Mouse (Mus musculus) left cerebral cortex, postnatal 14 days (tissue): ENCODE measurements at regions not wholly inside any gene's neighbourhood (a gene's known extent, or its start where the extent isn't known, plus 50 kb on each side); places are given as distances from the start of the nearest gene placed in this dataset.

ENCODE experiments used
- DNase-seq, 2 experiments: peaks; one replicate each; pipeline ENCODE4 v3.0.0; 2021 to 2022; ENCODE audit warnings: low spot score in 2 of 2, mixed read lengths in 1 of 2
- intact Hi-C: fragments of 180-260 bp; cut with DNase I; formaldehyde crosslinking; loops from one replicate; pipeline ENCODE4 v1.15.1; 2025

DNA sequence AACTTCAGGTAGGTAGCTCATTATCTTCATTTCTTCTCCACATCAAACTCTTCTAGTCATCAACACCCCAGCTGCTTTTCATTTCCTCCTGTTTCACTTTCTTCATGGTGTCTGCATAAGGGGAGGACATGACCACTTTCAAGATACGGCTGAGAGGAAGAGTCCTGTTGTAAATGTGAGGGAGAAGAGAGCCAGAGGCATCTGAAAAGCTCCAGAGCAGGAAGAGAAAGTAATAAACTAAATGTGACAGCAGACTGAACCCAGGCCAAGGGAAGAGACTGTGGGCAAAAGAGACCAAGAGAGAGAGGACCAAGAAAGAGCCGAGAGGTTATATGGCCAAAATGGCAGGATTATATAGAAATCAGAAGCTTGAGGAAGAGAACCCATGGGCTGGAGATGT, 312.5 kb upstream of the Acvr2a start:
- DNase-seq, result no peak
- intact Hi-C loops, result no loop called here

DNA sequence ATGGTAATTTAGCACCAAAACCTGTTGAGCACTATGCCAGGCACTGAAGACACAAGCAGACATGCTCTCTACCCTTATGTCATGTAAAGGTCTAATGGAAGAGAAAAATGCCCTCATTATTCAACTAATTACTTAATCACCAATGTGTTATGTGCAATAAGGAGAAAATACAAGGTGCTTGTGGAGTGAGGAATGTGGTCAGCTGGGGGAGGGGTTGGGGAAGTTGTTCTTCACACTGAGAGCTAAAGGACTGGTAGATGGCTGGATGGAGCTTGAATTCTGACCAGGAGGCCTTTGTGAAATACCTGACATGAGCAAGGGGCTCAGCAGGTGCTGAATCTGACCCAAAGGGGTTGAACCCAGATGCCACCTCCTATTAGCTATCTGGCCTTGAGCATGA, 300.1 kb upstream of the Acvr2a start:
- DNase-seq, result no peak
- intact Hi-C loops, result no loop called here

DNA sequence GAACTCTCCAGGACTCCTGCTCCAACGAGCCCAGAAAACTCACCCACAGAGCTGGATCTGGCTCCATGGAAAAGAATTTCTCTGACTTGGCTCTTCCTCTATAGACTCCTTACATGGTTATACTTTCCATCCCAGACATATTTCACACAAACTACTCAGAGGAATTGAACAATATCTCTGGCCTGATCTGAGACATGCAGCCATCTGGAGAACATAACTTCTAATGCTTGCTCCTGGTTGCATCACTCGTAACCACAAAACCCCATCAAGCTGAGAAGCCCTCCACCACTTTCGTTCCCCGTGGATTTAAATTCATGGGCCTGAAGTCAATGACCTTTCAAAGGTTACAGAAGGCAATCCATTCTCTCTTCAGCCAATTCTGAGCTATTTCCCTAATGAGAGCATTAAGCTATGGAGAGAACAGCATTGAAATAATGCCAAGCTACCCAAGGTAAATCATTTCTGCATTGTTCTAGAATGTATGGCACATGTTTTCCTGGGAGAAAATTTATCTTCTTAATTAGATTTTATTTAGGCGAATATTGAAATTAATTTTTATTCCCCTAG, 294.0 kb upstream of the Acvr2a start:
- intact Hi-C loops, result no loop called here
- no peak for DNase-seq

DNA sequence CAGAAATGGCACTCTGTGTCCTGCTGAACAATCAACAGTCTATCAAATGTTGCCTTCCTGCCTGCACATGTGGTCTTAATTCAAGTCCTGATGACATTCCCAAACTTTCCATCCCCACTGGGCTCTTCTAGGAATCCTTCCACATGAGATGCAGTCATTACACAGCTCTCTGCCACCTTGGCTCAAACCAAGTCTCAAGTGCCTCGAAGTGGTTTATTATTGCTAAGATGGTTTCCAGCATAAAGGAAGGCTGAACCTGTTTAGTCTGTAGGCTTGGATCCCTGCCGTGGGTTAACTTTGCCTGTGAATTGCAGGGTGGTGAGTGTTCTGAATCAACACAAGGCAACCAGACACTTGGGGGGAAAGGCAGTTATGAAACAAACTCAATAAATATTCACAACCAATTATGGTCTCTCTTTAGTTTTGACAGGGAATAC, 293.4 kb upstream of the Acvr2a start:
- DNase-seq, result no peak
- intact Hi-C loops, result no loop called here

DNA sequence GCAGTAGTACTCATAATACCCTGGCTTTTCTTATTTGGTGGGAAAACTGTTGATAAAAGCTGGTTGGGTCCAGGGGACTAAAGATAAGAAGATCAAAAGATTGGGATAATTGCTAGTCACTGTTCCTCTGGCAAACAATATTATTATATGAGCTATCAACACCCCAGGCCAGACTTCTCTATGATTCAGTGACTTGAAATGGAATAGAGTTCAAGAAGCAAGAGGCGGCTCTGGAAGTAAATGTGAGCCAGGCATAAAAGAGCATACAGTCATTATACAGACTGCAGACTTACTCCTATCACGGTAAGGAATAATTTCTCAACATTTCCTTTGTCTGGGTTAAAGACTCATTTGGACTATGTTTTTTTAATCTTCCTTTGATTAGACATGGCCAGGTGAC, 278.5 kb upstream of the Acvr2a start:
- intact Hi-C loops, result no loop called here
- no peak for DNase-seq

DNA sequence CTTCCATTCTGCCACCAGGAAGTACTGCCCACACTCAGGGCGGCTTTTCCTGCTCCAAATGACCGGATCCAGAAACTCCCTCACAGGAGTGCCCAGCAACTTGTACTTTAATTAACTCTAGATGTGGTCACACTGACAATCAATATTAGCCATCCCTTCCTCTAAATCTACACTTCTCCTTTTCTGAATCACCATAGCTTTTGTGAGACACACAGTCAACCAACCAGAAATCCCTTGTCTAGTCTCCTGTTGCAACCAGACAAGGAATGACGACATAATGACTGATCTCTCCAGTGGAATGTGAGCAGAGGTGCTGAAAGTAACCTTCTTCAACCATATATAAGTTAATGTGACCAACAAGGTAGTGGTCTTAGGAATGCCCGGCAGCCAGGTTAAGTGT, 277.0 kb upstream of the Acvr2a start:
- no peak for DNase-seq
- intact Hi-C loops, result no loop called here

DNA sequence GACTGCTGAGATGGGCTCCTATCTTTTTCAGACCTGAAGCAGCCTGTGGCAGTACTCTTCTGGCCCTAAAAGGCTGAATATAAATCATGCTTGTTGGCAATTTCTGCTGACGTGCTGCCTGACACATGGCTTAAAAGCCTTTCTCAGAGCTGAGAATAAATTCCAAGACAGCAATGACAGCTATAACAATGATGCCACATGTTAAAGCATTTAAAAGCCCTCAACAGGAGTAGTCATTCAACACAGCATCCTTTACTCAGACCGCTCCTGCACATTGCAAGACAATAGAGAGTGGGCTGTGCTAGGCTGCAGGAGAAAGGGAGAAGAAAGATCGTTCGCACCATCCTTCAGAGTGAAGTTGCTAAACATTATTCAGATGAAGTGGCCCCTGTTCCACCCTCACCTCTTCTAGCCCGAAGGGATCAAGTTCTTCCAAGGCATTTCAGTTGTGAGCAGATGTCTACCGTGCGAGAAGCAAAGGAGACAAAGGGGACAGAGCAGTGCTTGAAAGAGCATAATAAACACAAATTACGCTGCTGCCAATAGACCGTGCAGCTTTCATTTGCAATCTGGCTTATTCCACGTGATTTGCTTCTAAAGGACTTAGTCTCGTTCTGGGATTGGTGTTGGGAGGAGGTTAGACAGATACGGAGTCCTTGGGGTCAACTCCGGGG, 275.1 kb upstream of the Acvr2a start:
- peak in 1 of 2 experiments; percentile 3 for DNase-seq
- intact Hi-C loops, result no loop called here

DNA sequence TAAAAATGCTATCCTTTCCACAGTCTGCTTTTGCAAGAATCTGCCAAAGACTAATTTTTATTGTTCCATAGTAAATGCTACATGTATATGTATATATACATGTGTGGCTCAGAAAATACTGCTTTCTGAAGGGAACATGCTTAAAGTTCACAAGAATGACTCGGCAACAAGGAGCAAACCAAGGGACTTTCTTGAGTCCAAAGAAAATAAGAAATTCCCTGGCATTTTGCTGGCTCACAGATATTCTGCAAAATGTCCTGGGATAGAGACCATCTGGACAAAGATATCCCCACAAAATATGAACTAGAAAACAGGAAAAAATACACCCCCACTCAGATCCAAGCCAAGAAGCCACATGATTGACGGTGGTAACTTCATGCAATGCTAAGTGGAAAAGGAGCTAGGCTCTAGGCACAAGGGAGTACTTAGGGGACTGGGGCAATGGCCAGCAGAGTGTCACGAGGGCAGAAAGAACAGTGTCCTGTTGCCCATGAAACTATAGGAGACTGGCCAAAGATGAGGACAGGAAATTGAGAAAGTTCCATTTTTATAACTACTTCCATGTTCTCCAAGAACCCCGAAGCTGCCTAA, 274.3 kb upstream of the Acvr2a start:
- intact Hi-C loops, result no loop called here
- no peak for DNase-seq

DNA sequence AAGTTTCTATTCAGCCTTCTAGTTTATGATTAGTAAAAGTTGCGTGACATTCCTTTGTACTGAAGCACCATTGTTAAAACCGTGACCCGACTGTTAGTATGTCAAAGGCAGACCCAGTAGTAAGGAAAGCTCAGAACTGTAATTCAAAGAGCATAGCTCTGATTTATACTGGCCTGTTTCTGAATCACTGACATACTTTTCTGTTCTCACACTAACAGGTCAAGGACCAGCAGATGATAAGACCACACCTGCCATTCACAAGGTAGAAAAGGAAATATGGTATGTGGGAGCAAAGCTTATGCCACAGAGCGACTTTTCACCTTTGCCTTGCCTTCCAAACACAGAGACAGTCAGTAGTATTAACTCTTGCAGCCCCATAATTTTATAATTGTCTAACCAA, 269.5 kb upstream of the Acvr2a start:
- DNase-seq, result no peak
- intact Hi-C loops, result no loop called here

DNA sequence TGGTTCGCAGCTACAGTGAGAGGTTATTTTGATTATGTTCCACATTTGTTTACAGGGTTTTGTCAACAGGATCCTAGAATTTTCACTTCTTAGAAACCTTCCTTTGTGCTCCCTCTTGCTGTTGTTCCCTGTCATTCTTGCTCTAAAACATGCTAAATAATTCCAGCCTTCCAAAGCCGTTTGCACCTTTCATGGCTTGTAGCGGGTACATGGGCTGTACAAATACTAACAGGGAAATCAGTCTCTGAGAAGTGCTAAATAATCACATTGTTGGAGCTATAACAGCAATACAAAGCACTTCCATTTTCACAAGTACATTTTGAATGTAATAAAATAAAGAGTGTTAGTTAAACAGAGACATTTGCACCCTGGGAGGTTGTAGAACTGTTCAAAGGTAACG, 268.8 kb upstream of the Acvr2a start:
- DNase-seq, result no peak
- intact Hi-C loops, result no loop called here

DNA sequence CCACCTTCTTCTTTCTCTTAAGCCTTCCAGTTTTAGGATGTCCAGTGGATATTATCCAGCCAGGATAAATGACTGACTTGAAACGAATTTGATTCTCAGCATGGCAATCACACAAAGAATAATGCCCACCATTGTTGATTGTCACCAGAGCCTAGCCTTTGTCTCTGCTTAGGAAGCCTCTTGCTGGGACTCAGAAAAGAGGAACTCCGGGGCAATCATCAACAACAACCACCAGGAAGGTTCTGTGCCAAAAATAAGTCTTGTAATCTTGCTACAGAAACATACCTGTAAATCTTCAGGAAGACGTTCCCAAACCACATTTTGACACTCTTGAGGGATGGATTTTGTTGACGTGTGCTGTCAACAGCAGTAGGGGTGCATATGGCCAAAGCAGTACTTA, 268.2 kb upstream of the Acvr2a start:
- no peak for DNase-seq
- intact Hi-C loops, result no loop called here

DNA sequence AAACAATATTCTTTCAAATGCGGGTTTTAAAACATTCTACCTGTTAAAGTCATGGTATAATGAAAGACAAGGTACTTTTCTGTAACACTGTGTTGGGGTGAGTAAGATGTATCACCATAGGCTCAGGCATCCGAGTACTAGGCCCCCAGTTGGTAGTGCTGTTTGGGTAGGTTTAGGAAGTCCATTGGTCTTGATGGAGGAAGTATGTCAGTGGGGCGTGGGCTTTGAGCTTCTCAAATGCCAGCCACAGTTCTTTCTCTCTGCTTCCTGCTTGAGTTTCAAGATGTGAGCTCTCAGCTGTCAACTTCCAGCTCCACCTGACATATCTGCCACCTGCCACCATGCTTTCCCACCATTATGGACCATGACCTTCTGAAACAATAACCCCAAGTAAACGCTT, 267.7 kb upstream of the Acvr2a start:
- no peak for DNase-seq
- intact Hi-C loops, result no loop called here

DNA sequence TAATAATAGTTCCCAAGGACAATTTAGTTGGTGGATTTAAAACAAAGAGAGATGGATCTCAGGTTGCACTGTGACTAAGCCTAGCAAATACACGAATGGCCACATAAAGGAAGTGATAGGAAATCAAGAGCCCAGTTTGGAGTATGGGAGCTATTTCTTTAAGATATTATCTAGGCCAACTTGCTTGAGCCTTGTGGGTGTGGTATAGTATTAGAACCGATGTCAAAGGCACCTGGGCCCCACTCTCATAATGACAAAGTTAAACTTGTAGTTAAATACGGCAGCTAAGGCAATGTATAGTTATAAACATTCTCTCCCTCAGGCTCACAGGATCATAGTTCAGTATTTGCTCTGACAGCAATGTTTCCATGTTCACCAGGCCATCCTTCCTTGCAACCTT, 257.3 kb upstream of the Acvr2a start:
- no peak for DNase-seq
- intact Hi-C loops, result no loop called here

DNA sequence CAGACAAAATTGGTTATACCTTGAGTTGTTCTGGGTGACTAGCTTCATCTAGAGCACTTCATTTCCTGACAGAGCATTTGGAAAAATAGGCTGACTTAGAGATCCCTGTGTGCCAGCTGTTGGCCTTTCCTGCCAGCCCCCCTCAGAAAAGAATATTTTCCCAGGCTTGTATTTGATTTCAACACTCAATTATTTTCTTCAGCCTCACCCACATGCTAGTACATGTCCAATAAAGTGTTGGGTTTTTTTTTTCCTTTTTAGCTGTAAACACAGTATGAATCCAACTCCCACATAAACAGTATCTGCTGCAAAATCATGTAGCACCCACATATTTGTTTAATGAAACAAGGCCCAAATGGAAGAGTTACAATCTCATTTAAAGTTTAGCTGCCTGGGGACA, 256.8 kb upstream of the Acvr2a start:
- DNase-seq, result no peak
- intact Hi-C loops, result no loop called here

DNA sequence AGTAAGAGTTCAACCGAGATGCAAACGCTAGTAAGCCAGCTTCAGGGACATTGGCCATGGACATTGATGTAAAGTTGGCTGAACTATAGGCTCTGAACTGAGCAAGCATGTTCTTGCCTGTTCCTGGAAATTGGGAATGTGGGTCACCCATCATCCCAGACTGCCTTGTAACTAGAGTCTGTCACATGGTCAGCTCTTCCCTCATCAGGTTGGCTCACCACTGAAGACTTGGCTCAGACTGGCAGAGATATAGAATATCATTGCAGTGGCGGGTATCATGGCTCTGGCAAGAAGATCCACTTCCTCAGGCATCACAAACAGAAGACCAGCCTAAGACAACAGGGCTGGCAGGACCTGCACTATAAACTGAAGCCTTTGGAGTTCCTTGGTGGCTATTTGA, 255.3 kb upstream of the Acvr2a start:
- DNase-seq, result no peak
- intact Hi-C loops, result no loop called here

DNA sequence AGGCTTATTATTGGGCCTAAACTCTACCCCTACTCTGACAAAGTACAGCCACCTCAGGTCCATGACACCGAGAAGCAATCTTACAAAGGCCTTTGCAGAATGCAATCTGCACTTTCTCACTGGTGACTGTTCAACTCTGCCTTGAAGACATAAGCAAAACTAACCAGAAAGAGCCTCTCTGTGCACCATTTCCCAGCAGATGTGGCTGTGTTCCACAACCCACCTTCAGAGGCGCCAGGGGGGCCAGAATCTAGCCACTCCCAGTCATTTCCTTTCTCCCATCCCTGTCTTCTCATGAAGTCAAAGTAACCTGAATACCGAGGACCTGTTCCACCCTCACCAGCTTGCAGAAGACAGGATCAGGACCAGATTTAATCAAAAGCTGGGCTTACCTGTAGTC, 250.3 kb upstream of the Acvr2a start:
- DNase-seq, result no peak
- intact Hi-C loops, result no loop called here

DNA sequence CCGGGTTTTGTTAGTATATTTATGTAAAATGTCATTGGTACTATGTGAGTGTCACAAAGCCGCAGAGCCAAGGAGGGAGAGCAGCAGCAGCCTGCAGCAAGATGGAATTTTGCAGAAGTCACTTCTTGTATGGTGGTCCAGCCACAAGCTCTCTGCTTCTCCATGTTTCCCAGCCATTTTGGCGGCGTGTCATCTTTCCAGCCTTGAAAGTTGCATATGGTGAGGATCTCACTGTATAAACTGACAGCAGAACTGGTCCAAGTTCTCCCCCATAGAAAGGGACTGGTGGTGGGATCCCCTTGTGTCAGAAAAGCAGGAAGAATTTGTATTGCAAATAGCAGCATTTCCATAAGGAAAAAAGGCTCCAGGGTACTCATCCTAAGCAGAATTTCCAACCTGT, 249.7 kb upstream of the Acvr2a start:
- peak; percentile 17 to 27 for DNase-seq
- intact Hi-C loops, result no loop called here

DNA sequence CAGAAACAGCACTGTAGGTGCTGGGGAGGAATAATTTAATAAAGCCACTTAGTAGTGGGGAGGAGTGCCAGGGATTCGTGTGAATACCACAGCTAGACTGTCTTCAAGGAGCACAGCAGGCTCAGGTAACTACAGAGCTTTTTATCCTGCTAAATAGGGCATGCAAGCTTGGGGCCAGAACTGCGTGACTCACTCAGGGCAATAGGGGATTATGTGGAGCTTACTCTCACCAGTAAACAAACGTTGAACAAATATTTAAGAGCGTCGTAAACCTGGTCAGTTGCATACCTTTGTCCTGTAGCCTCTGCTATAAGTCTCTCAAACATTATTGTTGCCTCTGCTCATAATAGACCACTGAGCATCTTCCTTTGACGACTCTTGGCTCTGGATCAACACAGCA, 246.0 kb upstream of the Acvr2a start:
- intact Hi-C loops, result no loop called here
- no peak for DNase-seq

DNA sequence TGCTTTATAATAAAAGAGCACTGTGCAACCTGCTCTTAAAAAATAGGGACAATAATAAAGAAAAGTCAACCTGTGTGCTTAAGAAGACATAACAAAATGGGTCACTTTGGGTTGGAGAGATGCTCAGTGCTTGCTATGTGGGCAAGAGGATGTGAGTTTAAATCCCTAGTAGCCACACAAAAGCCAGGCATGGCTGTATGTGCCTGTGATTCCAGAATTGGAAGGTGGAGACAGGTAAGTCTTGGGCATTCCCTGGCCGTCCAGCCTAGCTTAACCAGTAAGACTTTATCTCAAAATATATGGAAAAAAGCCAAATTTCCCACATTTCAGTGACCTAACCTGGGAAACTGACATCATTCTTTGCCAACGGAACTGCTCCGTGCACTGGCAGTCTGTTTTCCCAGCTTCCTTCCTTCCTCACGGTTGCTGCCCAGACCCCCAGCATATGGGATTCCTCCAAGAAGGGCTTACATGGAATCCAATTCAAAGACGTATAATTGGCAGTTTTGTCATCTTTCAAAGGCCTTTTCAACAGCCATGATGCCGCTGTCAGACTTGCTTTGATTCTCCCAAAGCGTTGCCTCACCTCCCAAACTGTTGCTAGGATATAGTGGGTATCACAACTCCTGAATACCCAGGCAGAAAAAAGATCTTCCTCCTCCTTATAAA, 227.6 kb upstream of the Acvr2a start:
- DNase-seq, result no peak
- intact Hi-C loops, result no loop called here

DNA sequence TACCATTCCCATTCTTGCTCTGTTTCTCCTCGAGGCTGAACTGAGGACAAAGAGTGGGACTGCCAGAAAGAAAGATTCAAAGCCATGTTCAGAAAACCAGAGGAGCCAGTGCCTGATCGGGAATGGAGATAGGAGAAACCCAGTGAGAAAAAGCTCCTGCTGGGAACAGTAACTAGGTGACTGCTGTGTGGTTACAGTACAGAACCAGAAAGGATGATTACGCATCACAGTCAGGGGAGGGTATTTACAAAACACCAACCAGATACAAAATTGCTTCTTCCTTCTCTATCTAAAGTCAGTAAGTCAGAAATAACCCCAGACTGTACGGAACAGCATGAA, 227.1 kb upstream of the Acvr2a start:
- DNase-seq, result peak in 1 of 2 experiments; percentile 18
- intact Hi-C loops, result no loop called here

DNA sequence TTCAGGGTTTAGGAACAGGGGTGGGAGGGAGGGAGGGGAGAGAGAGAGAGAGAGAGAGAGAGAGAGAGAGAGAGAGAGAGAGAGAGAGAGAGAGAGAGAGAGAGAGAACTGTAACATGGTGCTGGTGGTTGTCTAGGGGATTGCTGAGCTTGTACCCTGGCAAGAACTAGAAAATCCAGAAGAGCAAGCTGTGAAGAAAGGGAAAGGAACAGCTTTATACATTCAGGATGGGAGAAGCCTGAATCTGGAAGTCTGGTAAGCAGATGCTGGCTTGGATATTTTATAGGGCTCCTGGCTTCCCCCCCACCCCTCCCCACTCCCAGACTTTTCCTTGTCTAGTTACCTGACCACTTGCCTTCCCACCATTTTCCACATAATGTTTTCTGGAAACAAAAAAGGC, 224.2 kb upstream of the Acvr2a start:
- intact Hi-C loops, result no loop called here
- DNase-seq, result no peak
